Mouse (Mus musculus) erythroid progenitor cell, adult 5-6 weeks (primary cell): Measurements from ENCODE around the gene Bicd2. TPM values are rescaled to one million over a fixed set of nuclear protein-coding genes. Genes with fewer than 3 reads are reported as not detected.

Source experiments
- ATAC-seq: replicated peaks from 2 replicates; pipeline ENCODE4 v1.8.0; 2016; ENCODE audit warnings: moderate number of reproducible peaks, mild to moderate bottlenecking, moderate TSS enrichment, inconsistent platforms; ENCODE audit not compliant: poor library complexity, low FRiP score, severe bottlenecking
- total RNA-seq, 2 experiments: library from RNA; stranded (forward) in 1 of 2; stranded (reverse) in 1 of 2; fragments of 150-400 nt in 1 of 2; fragments of 186-747, 209-891 nt in 1 of 2; gene quantifications; 2 replicates each; pipeline versions ENCODE4 v1.2.3 to v1.2.4; 2015 to 2017; ENCODE audit warnings: low replicate concordance in 2 of 2

The Bicd2 gene
- total RNA-seq (2015; ENCODE audit: low replicate concordance) (12.6 and 19.7 TPM in 2 replicates), total RNA-seq (2017; ENCODE audit: low replicate concordance) (28.8 and 35.2 TPM in 2 replicates)

DNA sequence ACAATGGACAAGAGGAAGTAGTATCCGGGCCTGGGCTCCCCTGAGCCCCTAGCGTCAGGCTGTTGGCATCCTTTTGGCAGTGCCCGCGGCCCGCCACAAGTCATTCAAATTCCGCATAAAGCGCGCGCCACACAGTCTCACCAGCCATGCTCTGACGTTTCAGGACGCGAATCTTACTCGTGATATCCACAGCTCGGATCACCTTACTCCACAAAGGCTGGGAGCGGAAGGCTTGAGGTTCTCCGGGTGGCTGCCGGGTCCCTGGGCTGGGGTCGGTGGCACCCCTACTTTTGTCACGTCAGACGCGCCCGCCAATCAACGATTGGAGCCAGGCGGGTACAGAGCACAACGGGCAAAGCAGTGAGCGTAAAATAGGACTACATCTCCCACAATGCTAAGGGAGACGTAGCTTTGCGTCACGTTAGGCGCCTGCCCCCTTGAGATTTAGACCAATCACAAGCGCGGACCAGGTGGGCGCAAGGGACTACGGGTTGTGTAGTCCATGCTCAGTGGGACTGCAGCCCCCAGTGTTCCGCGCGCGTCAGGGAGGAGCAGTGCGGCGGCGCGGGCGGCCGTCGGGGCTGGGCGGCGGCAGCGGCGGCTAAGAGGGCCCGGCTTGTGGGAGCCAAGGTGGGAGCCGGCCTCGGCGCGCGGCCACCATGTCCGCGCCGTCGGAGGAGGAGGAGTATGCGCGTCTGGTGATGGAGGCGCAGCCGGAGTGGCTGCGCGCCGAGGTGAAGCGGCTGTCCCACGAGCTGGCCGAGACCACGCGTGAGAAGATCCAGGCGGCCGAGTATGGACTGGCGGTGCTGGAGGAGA lies at the start of gene Bicd2:
Bicd2 (plus strand) TSS at position 574 of the 819 bp plus-strand sequence.
- peak; percentile 88 for ATAC-seq

DNA sequence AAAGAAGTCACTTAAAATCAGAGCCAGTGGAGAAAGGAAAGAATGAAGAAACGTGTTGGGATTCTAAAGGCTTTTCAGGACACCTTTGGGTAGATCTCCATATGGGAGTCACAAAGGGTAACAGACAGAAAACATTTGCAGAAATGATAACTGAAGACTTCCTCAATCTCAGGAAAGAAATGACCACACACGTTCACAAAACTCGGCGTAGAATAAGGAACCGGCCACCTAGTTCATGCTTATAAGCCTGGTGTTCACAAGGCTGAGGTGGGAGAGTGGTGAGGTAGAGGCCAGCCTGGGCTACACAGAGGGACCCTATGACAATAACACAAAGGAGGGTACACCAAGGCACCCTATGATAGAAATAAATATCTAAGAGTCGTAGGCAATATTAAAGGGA lies 49.4 kb upstream of the Bicd2 start:
- ATAC-seq: no peak

DNA sequence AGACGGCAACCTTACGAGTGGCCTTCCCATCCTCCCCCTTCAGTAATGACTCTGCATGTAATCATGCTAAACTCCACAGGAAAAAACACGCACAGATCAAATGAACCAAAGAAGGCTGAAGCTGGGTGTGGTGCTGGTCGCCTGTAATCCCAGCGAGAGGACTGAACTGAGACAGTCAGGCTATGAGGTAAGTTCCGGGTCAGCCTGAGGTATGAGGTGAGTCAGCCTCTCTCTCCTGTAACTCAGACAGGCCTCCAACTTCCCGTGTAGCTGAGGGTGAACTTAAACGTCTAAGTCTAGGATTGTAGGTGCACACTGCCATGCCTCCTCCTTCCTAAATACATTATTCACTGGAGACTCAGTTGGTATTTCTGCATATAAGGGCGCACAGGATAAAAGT lies 47.3 kb upstream of the Bicd2 start:
- no peak for ATAC-seq

DNA sequence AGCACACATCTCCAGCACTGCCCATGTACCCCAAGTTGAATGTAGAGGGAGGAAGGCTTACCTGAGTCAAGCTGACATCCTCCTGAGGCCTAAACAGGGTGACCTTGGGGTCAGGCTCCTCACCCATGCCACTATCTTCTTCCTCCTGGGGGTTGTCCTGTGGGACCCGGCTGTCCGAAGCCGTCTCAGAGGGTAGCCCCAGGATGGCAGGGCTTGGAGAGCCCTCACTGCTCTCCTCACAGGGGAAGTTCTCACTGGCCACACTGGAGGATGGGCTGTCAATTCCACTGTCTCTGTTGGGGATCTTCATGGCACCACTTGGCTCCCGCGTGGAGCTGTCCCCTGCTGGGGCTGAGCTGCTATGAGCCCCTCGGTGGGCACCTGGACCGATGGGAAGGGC lies 45.1 kb upstream of the Bicd2 start:
- no peak for ATAC-seq

DNA sequence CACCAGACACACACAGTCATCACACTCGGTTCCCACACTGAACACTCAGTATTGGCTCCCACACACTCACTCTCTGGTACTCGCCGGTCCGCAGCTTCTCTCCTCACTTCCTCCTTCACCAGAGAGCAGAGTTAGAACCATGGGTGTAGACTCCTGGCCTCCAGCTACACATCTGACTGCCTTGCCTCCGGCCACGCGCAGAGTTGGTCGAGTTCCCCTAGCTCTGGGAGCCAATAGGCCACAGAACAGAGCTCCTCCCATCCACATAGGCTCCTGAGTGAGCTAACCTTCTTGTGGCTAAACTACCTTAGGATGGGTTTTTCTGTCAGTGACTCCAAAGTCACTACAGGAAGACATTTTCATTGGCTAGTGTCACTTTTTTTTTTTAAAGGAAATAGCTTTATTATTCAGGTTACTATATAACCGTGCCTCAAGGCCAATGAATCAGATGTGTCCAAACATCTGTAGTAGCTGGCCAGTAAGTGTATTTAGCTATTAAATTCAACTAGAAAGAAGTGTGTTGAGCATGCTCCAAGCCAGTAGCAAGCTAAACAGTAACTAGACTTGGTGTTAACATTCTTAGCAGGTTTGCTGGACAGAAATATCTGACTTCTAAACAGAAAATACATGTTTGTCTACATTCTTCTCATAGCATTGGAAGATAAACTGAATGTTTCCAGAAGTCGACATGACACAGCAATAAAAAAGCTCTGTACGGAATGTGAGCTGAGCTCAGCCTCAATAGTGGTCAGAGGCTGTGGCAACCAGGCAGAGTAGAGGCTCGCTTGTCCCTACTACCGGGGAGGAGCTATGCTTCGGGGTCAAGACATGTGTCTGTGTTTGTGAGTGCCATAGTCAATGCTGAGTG lies 42.6 kb upstream of the Bicd2 start:
- no peak for ATAC-seq

DNA sequence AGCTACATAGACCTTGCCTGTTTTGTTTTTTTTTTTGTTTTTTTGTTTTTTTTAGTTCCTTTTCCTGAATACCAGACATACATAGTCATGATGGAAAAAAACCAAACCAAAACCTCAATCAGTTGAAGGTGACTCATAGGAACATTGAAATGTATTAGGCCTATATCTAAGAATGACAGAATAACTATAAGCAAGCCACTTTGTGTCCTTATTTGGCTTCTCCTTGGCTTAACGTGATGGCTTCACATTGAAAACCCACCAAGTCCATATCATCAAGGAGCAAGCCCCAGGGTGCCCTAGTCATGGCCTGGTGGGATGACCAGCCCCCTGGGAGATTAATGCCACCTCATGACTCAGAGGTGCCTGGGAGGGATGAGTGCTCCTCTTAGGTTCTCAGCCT lies 40.6 kb upstream of the Bicd2 start:
- no peak for ATAC-seq

DNA sequence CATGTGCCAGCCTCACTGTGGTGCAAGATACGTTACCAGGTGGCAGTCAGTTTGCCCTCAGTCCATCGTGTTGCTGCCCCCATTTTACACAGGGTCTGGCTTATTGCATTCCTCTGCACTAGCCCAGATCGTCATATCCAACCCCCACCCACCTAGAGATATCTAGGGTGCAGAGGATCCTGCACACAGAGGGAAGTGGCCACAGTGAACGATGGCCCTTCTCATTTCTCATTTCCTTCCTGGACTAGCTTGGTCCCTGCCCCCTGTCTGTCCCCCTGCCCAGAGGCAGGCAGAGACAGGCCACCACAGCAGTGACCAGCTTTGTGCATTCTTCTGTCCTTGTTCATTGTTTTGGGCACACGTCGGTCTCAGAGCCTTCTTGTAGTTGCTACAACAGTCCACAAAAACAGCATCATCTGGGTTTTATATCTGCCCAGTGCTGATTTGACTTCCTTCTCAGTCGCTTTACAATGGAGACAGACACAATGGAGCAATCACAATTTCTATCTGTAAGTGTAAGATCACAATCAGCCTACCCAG lies 34.5 kb upstream of the Bicd2 start:
- ATAC-seq: no peak

DNA sequence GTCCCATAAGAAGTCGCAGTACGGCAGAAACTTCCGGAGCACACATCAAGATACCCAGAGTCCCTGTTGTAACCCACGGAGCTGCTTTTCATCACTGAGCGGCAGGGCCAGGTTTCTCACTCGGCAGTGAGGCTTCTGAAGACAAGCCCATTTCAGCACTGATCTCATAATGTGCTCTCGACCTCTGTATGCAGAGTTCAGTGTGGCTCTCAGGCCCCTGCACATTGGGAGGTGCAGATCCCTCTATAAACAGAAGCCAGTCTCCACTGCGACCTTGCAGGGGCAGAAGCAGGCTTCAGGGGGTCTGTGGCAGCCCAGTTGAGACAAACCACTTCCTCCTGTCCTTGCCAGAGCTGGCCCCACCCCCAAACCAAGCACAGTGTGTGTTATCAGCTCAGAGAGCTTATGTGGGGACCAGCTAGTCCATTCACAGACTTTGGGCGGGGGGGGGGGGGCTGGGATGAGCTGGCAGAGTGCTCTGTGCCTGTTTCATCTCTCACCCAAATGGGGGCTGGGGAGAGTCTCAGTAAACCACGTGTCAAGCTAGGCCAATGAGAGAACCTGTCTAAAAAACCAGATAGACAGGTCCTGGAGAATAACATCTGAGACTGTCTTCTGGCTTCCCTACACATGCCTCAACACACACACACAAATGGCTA lies 33.9 kb upstream of the Bicd2 start:
- no peak for ATAC-seq

DNA sequence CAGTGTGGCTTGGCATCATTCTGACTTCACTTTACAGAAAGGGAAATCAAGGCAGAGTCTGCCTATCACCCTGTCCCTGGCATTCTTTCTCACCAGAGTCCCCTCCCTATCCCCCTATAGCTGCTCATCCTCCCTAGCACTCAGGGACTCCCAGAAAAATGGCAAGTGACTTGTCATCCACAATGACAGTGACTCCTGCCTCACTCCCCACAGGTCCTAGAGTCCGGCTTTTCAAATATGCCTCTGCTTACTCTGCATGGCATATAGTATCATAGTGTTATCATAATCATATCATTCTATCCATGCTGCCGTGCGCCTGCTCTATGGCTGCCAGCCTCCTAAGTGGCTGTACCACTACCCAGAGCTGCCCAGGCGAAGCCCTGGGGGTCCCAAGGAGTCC lies 33.2 kb upstream of the Bicd2 start:
- ATAC-seq: no peak

DNA sequence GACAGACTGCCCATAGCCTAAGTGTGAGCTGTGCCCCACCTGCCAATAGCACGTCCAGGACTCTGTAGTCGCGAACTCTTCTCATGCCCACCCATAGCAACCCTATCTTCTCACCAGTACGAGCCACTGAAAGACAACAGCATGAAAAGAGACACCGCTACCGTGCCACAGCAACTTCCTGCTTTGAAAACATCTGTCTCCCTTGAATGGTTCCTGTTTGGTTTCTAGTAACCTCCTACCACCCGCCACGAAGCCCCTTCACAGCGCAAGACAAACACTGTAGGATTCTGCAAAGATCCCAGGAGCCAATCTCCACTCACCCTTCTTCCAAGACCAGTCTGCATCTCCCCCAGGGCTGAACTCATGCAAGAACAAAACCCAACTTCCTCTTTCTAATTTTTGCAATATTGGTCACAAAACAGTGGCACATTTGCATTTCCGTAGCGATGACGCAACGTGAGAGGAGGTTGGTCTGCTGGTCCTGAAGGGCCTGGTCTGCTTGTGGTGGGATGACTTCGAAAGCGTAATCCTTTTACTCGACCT lies 32.5 kb upstream of the Bicd2 start:
- ATAC-seq: no peak

DNA sequence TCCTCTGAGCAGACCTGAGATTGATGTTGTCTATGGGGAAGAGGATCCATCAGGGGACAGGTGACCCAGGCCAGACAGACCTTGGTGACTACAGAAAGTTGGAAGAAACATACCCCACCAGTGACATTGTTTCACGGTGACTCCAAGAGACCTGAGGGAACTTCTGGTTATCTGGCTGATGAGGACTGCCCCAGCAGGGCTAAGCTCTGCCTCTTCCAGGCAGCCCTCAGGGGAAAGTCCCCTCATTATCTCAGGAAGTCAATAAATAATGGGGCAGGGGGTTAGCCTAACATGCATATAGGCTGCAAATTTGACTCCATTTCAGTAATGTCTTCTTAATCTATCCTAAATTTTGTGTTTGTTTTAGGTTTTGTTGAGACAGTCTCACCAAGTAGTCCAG lies 31.9 kb upstream of the Bicd2 start:
- no peak for ATAC-seq

DNA sequence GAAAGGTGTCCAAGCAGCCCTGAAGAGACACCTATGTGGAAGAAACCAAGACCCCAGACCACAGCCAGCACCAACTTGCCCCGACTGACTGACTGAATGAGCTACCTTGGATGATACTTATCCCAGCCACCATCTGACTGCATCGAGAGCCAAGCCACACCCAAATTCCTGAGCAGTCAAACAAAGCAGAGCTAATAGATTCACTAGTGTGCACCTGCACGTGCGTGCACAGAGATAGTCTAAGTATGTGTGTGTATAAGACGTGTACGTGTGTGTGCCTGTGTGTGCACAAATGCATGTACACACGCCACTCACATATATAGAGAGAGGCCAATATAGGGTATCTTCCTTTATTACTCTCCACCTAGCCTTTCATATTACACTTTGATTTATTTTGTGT lies 29.7 kb upstream of the Bicd2 start:
- no peak for ATAC-seq

DNA sequence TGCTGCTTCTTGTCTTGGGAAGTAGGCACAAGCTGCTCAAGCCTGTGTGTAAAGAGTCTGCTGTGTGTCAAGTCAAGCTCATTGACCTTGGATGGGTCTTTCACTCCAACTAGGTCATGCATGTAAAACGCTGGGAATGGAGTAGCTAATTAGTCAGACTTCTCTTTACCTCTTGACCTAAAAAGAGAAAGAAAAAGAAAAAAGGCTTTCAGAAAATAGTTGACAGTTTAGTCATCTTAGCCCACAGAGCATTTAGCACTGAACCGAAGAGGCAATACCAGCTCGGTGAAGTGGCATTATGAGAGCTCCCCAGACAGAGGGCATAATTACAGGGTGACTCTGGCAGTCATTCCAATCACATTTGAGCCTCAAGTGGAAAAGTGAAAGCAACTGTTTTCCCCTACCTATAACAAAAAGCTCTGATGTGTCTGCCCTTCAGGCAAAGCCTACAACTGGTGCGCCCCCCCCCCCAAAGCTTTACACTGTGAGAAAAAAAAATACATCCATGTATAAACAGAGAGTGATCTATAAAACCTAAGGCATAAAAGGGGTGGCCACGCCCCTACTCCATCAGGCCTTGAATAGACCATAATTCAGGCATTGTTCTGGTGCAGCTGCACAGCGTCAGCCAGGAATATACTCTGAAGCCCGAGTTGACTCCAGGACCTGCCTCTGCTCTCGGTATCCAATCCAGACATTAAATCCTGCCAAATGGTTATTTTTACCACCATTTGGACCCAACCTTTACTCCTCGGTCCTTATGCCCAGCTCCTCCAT lies 24.8 kb upstream of the Bicd2 start:
- no peak for ATAC-seq

DNA sequence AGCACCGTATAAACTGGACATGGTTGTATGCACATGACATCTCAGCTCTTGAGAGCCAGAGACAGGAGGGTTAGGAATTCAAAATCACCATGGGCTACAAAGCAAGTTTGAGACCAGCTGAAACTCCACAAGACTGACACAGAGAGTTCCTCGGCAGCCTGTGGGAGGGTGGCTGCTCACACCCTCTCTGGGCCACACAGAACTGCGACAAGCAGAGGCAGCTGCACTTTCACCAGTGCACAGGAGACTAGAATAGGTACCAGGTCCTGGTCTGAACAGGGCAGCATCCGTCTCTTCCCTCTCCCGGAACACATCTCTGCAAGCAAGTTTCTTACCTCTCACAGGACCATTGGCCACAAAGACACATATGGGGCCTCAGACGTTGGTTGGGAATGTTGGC lies 23.9 kb upstream of the Bicd2 start:
- ATAC-seq: no peak

DNA sequence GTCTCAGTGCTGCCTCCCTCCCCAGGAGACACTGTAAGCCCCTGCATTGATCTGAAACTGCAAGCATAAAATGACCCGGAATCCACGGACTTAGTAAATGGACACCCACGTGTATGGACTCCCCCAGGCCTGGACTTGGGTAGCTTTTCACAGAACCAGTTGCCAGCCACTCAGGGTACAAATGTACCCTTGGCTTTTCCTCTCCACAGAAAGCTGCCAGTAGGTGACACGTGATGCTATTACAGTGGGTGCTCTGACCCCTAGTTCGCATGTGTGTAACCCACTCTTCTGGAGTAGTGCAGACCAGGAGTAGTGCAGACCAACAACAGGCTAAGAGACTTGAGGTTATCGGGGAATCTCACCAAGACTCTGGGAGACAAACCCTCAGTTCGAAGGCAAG lies 23.5 kb upstream of the Bicd2 start:
- ATAC-seq: no peak

DNA sequence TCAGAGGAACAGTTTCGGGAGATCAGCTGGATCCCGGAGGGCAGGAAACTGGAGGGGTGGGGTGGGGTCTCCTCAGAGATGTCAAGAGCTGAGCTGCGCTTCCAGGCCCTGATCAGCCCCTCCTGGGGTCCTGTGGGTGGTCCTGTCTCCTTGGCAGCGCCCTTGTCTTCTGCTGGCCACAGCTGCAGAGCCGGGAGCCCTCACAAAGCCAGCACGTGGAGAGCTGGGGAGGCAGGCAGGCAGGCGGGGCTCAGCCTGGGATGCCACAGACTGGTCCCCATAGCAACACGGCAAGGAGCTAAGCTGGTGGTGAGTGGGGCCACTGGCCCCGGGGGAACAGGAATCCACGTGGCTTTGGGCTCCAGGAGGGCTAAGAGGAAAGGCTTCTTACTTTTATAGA lies 21.3 kb upstream of the Bicd2 start, which contains the start of gene Fgd3:
Fgd3 (minus strand) TSS at position 272 of the 400 bp plus-strand sequence.
- no peak for ATAC-seq

DNA sequence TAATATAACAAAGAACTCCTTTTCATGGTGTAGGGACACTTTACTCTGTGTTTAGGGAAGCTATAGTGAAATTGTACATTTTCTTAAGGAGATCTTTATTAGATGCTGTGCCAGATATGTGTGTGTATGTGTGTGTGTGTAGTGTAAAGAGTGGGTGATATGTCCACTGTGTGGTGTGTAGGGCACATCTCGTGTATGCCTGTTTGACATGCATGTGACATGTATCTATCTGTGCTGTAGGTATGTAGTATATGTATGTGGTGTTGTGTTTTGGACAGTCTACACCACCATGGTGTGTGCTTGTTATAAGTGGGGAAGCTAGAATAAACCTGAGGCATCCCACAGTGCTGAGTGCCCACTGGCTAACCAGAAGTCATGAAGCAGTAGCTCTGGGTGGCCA lies 20.9 kb upstream of the Bicd2 start:
- no peak for ATAC-seq

DNA sequence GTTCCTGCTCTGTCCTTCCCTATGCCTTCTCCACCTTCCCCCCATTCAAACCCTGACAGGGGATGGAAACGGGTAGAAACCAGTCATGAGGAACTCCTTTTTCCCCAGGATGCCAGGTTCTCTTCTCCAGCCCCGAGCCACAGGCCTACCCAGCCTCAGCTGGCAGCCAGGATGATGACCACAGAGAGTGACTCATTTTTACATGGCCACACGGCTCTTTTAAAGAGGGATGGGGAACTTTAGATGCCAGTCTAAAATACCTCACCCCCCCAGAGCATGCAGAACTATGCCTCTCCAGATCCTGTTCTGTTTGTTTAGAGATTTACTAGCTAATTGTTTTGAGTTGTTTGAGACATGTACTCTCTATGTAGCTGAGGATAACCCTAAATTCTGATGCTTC lies 19.9 kb upstream of the Bicd2 start:
- ATAC-seq: no peak

DNA sequence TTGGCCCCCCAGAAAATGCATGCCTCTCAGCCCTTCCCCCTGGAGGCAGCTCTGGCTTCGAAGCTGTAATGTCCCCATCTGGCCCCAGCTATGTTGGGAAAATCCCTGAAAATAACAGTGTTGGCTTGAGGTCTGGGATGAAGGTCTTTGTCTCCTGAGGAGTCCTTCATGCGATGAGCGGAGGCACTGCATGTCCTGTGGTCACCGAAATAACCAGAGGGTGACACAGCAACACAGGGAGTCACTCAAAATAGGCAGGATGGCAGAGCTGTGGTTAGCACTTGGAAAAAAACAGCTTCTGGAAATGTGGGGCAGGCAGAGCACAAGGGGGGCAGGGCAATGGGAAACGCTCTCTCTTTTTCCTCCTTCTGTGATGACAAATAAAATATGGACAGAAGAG lies 19.2 kb upstream of the Bicd2 start:
- no peak for ATAC-seq
